Mouse (Mus musculus) adrenal gland, adult 2 months (tissue): ENCODE data around the gene Senp7. TPM values are rescaled to one million over a fixed set of nuclear protein-coding genes. Genes with fewer than 3 reads are reported as not detected.
"Not testable (repeated sequence)": the region's sequence is repeated elsewhere in the genome, so short reads cannot be mapped to it uniquely, and the experiment has no call there.

Source experiments
- DNase-seq: peaks from one replicate; pipeline ENCODE4 v3.0.0; 2021
- microRNA-seq, 2 experiments: library from miRNA; unstranded; fragments of <30 nt; microRNA quantifications; one replicate each; pipeline ENCODE4 v1.2.0; 2021
- polyA plus RNA-seq: library from polyadenylated mRNA; depleted of rRNA; stranded (reverse); fragments of >200 nt; gene quantifications from 2 replicates; pipeline ENCODE4 v1.2.3, GENCODE M21; 2012; rRNA removed
- total RNA-seq, 2 experiments: library from RNA; stranded (reverse); gene quantifications; 2 replicates each; pipeline ENCODE4 v1.2.3; 2021

Gene Senp7
- total and polyA plus RNA-seq, 3 experiments = 0.49 to 20.8 (median 20.5) TPM

- DNase-seq = no peak
These were observed 86.0 kb downstream of the Senp7 start for GRCm38 (mm10) chr16:56134149-56134548.

GRCm38 (mm10) chr16:56137672-56138071, 89.5 kb downstream of the Senp7 start:
- DNase-seq = not testable (repeated sequence)

- no peak for DNase-seq
These were observed 91.8 kb downstream of the Senp7 start for GRCm38 (mm10) chr16:56139921-56140320.

GRCm38 (mm10) chr16:56144876-56145555, 96.9 kb downstream of the Senp7 start:
- no peak for DNase-seq

GRCm38 (mm10) chr16:56147679-56148078, 99.5 kb downstream of the Senp7 start:
- DNase-seq = no peak

- peak; percentile 6 for DNase-seq
These were observed 115.3 kb downstream of the Senp7 start for GRCm38 (mm10) chr16:56163466-56163865.

GRCm38 (mm10) chr16:56170247-56170646, 122.1 kb downstream of the Senp7 start:
- DNase-seq = no peak

GRCm38 (mm10) chr16:56175867-56176581, 127.9 kb downstream of the Senp7 start:
- no peak for DNase-seq

GRCm38 (mm10) chr16:56186863-56187262, 138.7 kb downstream of the Senp7 start:
- no peak for DNase-seq

- no peak for DNase-seq
These were observed 140.1 kb downstream of the Senp7 start for GRCm38 (mm10) chr16:56188198-56188597.

GRCm38 (mm10) chr16:56204051-56204450, 155.9 kb downstream of the Senp7 start, which contains the start of gene Impg2:
TSS of gene Impg2 (plus strand) at chr16:56204313.
- no peak for DNase-seq

- no peak for DNase-seq
These were observed 164.6 kb downstream of the Senp7 start for GRCm38 (mm10) chr16:56212740-56213139.

- DNase-seq = no peak
These were observed 179.5 kb downstream of the Senp7 start for GRCm38 (mm10) chr16:56227686-56228085.

- DNase-seq = no peak
These were observed 181.3 kb downstream of the Senp7 start for GRCm38 (mm10) chr16:56229455-56229854.

- DNase-seq = no peak
These were observed 183.2 kb downstream of the Senp7 start for GRCm38 (mm10) chr16:56231300-56231699.

GRCm38 (mm10) chr16:56232736-56233135, 184.6 kb downstream of the Senp7 start:
- DNase-seq = no peak

Small RNAs within 50 kb of the gene (microRNA-seq; reads per million reads assigned to microRNA genes)
- gene Gm24047 = 0 reads per million in 2 experiments

Other genes starting within 250 kb of the Senp7 start
- gene Nfkbiz, start 209.4 kb upstream of the Senp7 start, total RNA-seq = 1 to 10 TPM; 4.8 to 5.3 TPM
- gene Nfkbiz, start 209.4 kb upstream of the Senp7 start, polyA plus RNA-seq = 6.0 and 7.3 TPM in 2 replicates
- gene Nxpe3, start 153.1 kb upstream of the Senp7 start, total RNA-seq = 1 to 10 TPM in 1 of 2 experiments, under 1 TPM in 1; 0.78 to 2.0 TPM
- 0.37 and 0.40 TPM in 2 replicates for gene Nxpe3, start 153.1 kb upstream of the Senp7 start, polyA plus RNA-seq
- 1 to 10 TPM; 6.1 to 9.3 TPM for gene Cep97, start 113.5 kb upstream of the Senp7 start, total RNA-seq
- 0.27 and 0.34 TPM in 2 replicates for gene Cep97, start 113.5 kb upstream of the Senp7 start, polyA plus RNA-seq
- 100 to 1,000 TPM; 706 to 786 TPM for gene Rpl24, start 82.1 kb upstream of the Senp7 start, total RNA-seq
- gene Rpl24, start 82.1 kb upstream of the Senp7 start, polyA plus RNA-seq = 10.3 and 11.0 TPM in 2 replicates
- 10 to 100 TPM; 16.7 to 25.3 TPM for gene Zbtb11, start 74.5 kb upstream of the Senp7 start, total RNA-seq
- 4.2 and 4.6 TPM in 2 replicates for gene Zbtb11, start 74.5 kb upstream of the Senp7 start, polyA plus RNA-seq
- gene Pcnp, start 18.6 kb upstream of the Senp7 start, total RNA-seq = 100 to 1,000 TPM; 100 to 110 TPM
- gene Pcnp, start 18.6 kb upstream of the Senp7 start, polyA plus RNA-seq = 2.9 and 3.2 TPM in 2 replicates
- gene Trmt10c, start 10.5 kb upstream of the Senp7 start, total RNA-seq = 10 to 100 TPM; 19.2 to 22.3 TPM
- 8.7 and 8.9 TPM in 2 replicates for gene Trmt10c, start 10.5 kb upstream of the Senp7 start, polyA plus RNA-seq
- 1 to 10 TPM in 1 of 2 experiments, under 1 TPM in 1; 0.38 to 1.0 TPM for gene Impg2, start 156.0 kb downstream of the Senp7 start, total RNA-seq
- 0.02 and 0.04 TPM in 2 replicates for gene Impg2, start 156.0 kb downstream of the Senp7 start, polyA plus RNA-seq